ENCODE assay signal across 7 mouse cellular contexts in the genomic region with DNA sequence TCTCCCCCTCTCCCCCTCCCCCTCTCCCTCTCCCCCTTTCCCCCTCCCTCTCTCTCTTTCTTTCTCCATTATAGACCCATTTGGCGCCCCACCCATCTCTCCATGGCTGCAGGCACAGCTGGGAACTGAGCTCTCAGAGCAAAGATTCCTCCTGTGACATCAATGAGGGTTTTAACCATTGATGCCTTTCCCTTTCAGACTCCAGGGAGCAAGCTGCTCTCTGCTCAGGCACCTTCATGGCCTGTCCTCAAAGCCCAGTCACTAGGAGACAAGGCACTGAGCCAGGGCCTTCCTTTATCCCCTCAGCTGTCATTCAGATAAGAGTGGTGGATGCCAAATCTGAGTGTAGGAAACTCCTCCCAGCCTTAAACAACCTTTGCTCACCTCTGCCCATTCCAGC. TPM values are rescaled to one million over a fixed set of nuclear protein-coding genes. Genes with fewer than 3 reads are reported as not detected.
DNase-seq lines count a peak whose midpoint lies in the region; ATAC-seq and TF ChIP-seq lines count a peak whose summit lies in the region.

No protein-coding gene starts in this region.

- no peak overlapping the region for H3K4me2 ChIP-seq in liver, embryonic 11.5 days
- H3K4me2 ChIP-seq in hindbrain, embryonic 16.5 days (ENCODE audit: low read length) = no peak overlapping the region
- no peak overlapping the region for H3K4me2 ChIP-seq in midbrain, embryonic 15.5 days

- peak; percentile 92 for DNase-seq in liver, adult 2 months (ENCODE audit: extremely low read depth, low read depth, low spot score)
- no peak for DNase-seq in liver, embryonic 11.5 days (ENCODE audit: low spot score)
- DNase-seq in gastrocnemius, postnatal 14 days = peak; percentile 42
- no peak for DNase-seq in right cerebral cortex, postnatal 14 days
- no peak for DNase-seq in spleen, adult 18-20 months

- no peak overlapping the region for H3K27ac ChIP-seq in liver, adult 2 months (replicated peaks; ENCODE audit: insufficient read depth, low read depth, low read length)
- no peak overlapping the region for H3K27ac ChIP-seq in liver, embryonic 11.5 days (ENCODE audit: low read depth, low read length)
- no peak overlapping the region for H3K27ac ChIP-seq in hindbrain, embryonic 16.5 days (ENCODE audit: low read depth, low read length)
- no peak overlapping the region for H3K27ac ChIP-seq in midbrain, embryonic 15.5 days

- 89% methylated on average over 1 of the region's 1 CpGs for WGBS in liver, adult 2 months
- WGBS in liver, embryonic 11.5 days = 50% methylated on average over 1 of the region's 1 CpGs
- 33% methylated on average over 1 of the region's 1 CpGs for WGBS in hindbrain, embryonic 16.5 days
- WGBS in midbrain, embryonic 15.5 days = 0% methylated on average over 1 of the region's 1 CpGs

- H3K9me3 ChIP-seq in liver, embryonic 11.5 days (ENCODE audit: control insufficient read depth, low read length) = no peaks in the 10 kb centered on the region
- H3K9me3 ChIP-seq in hindbrain, embryonic 16.5 days (ENCODE audit: control insufficient read depth, low read length) = no peaks in the 10 kb centered on the region
- H3K9me3 ChIP-seq in midbrain, embryonic 15.5 days = no peaks in the 10 kb centered on the region

- no peak for TF ChIP-seq POLR2A in liver, adult 2 months (IDR thresholded peaks at IDR 0.05; ENCODE audit: extremely low read depth, insufficient read depth, low read length)

- H3K4me3 ChIP-seq in liver, adult 2 months (ENCODE audit: insufficient read depth, low read depth, low read length) = no peak overlapping the region
- no peak overlapping the region for H3K4me3 ChIP-seq in liver, embryonic 11.5 days (ENCODE audit: low read depth, low read length)
- no peak overlapping the region for H3K4me3 ChIP-seq in hindbrain, embryonic 16.5 days (ENCODE audit: low read length)
- no peak overlapping the region for H3K4me3 ChIP-seq in midbrain, embryonic 15.5 days

- no peaks in the 10 kb centered on the region for H3K27me3 ChIP-seq in liver, adult 2 months (ENCODE audit: control insufficient read depth, insufficient read depth, low read length)
- no peaks in the 10 kb centered on the region for H3K27me3 ChIP-seq in liver, embryonic 11.5 days (replicated peaks; ENCODE audit: control insufficient read depth, insufficient read depth, low read length)
- no peaks in the 10 kb centered on the region for H3K27me3 ChIP-seq in hindbrain, embryonic 16.5 days (replicated peaks; ENCODE audit: control insufficient read depth, insufficient read depth, low read length)
- H3K27me3 ChIP-seq in midbrain, embryonic 15.5 days (replicated peaks) = no peaks in the 10 kb centered on the region

- intact Hi-C loops in gastrocnemius, postnatal 14 days (cut with DNase I; ENCODE audit: low total_unique reads) = no loop called here

- no peak for ATAC-seq in liver, embryonic 11.5 days (replicated peaks; ENCODE audit: low FRiP score)
- peak; percentile 78 for ATAC-seq in hindbrain, embryonic 16.5 days
- peak; percentile 60 for ATAC-seq in midbrain, embryonic 15.5 days (replicated peaks)

- peaks cover 1% of the 10 kb centered on the region; the same call in 1 of the 2 replicates for H3K4me1 ChIP-seq in liver, adult 2 months (ENCODE audit: control insufficient read depth, insufficient read depth, low read length)
- no peaks in the 10 kb centered on the region for H3K4me1 ChIP-seq in liver, embryonic 11.5 days (replicated peaks; ENCODE audit: control insufficient read depth, insufficient read depth, low read length)
- no peaks in the 10 kb centered on the region for H3K4me1 ChIP-seq in hindbrain, embryonic 16.5 days (ENCODE audit: control insufficient read depth, insufficient read depth, low read depth, low read length)
- peaks cover 10% of the 10 kb centered on the region for H3K4me1 ChIP-seq in midbrain, embryonic 15.5 days

- H3K36me3 ChIP-seq in liver, adult 2 months (ENCODE audit: control insufficient read depth, insufficient read depth, low read length) = no peaks in the 10 kb centered on the region
- no peaks in the 10 kb centered on the region for H3K36me3 ChIP-seq in liver, embryonic 11.5 days (ENCODE audit: control insufficient read depth, insufficient read depth, low read length)
- H3K36me3 ChIP-seq in hindbrain, embryonic 16.5 days (ENCODE audit: control insufficient read depth, insufficient read depth, low read length) = no peaks in the 10 kb centered on the region
- no peaks in the 10 kb centered on the region for H3K36me3 ChIP-seq in midbrain, embryonic 15.5 days (replicated peaks)

- H3K79me2 ChIP-seq in liver, adult 2 months (ENCODE audit: control insufficient read depth, insufficient read depth, low read length) = no peaks in the 10 kb centered on the region

- TF ChIP-seq CTCF in liver, adult 2 months (IDR thresholded peaks at IDR 0.05; ENCODE audit: low read depth, low read length) = no peak

- no peak overlapping the region for H3K9ac ChIP-seq in liver, adult 2 months (ENCODE audit: low read depth, low read length)
- no peak overlapping the region for H3K9ac ChIP-seq in liver, embryonic 11.5 days (ENCODE audit: low read depth, low read length)
- H3K9ac ChIP-seq in hindbrain, embryonic 16.5 days (ENCODE audit: low read depth, low read length) = no peak overlapping the region
- no peak overlapping the region for H3K9ac ChIP-seq in midbrain, embryonic 15.5 days

RNA-seq across cellular contexts. Expression of a gene that starts 56.8 kb away (rescaled TPM):
- total RNA-seq in liver, adult 2 months (2014; rRNA removed) = 3.6 and 4.9 TPM in 2 replicates
- polyA plus RNA-seq in liver, adult 2 months (2012; rRNA removed) = 1.9 and 2.5 TPM in 2 replicates
- polyA plus RNA-seq in liver, embryonic 11.5 days (2014; fragmentation: Nextera tagmentation; extraction: Ambion mirVana) = 6.3 and 7.3 TPM in 2 replicates
- total RNA-seq in gastrocnemius, postnatal 14 days (2021) = 1 to 10 TPM; 1.9 to 2.4 TPM
- polyA plus RNA-seq in hindbrain, embryonic 16.5 days (2015; fragmentation: Nextera tagmentation; extraction: Ambion mirVana) = 18.8 and 19.1 TPM in 2 replicates
- polyA plus RNA-seq in midbrain, embryonic 15.5 days (2015; fragmentation: Nextera tagmentation; extraction: Ambion mirVana) = 21.3 and 23.6 TPM in 2 replicates

Comparison
In these comparisons a context has a peak if more than half of its experiments do, and no peak if none do; other contexts are left out.
1. DNase-seq: peak in liver, adult 2 months (single experiment) and gastrocnemius, postnatal 14 days (single experiment); none in liver, embryonic 11.5 days (single experiment), right cerebral cortex, postnatal 14 days (single experiment) and spleen, adult 18-20 months (0 of 2).